Mouse (Mus musculus): ENCODE measurements around the gene Asf1b.
"Not testable (repeated sequence)": the region's sequence is repeated elsewhere in the genome, so short reads cannot be mapped to it uniquely, and the experiment has no call there.

The Asf1b gene

GRCm38 (mm10) chr8:83995973-83996372 lies 40.7 kb downstream of the Asf1b start:
- no peak for DNase-seq (ENCODE audit: extremely low read depth, low read depth)

GRCm38 (mm10) chr8:83996567-83997505 lies 41.5 kb downstream of the Asf1b start:
- DNase-seq (ENCODE audit: extremely low read depth, low read depth), result peak; percentile 65

- DNase-seq (ENCODE audit: extremely low read depth, low read depth), result no peak
These were observed 42.3 kb downstream of the Asf1b start, which contains the start of gene Samd1 for GRCm38 (mm10) chr8:83997511-83998141. Gene Samd1, plus strand, starts transcription at chr8:83997672.

GRCm38 (mm10) chr8:83998231-83999056 lies 43.1 kb downstream of the Asf1b start:
- DNase-seq (ENCODE audit: extremely low read depth, low read depth), result no peak

GRCm38 (mm10) chr8:83999057-83999705 lies 43.9 kb downstream of the Asf1b start:
- DNase-seq (ENCODE audit: extremely low read depth, low read depth), result no peak

- DNase-seq (ENCODE audit: extremely low read depth, low read depth), result no peak
These were observed 44.5 kb downstream of the Asf1b start for GRCm38 (mm10) chr8:83999825-84000224.

GRCm38 (mm10) chr8:84001281-84002000 lies 46.1 kb downstream of the Asf1b start, which contains the start of gene 1700067K01Rik:
Gene 1700067K01Rik, plus strand, starts transcription at chr8:84001502.
- DNase-seq (ENCODE audit: extremely low read depth, low read depth), result no peak

- DNase-seq (ENCODE audit: extremely low read depth, low read depth), result no peak
These were observed 47.8 kb downstream of the Asf1b start for GRCm38 (mm10) chr8:84002957-84003611.

GRCm38 (mm10) chr8:84003612-84004246 lies 48.4 kb downstream of the Asf1b start:
- DNase-seq (ENCODE audit: extremely low read depth, low read depth), result no peak

- peak; percentile 95 for DNase-seq (ENCODE audit: extremely low read depth, low read depth)
These were observed 49.4 kb downstream of the Asf1b start for GRCm38 (mm10) chr8:84004533-84005201.

- not testable (repeated sequence) for DNase-seq (ENCODE audit: extremely low read depth, low read depth)
These were observed 50.2 kb downstream of the Asf1b start for GRCm38 (mm10) chr8:84005502-84005901.

GRCm38 (mm10) chr8:84008362-84008761 lies 53.1 kb downstream of the Asf1b start:
- DNase-seq (ENCODE audit: extremely low read depth, low read depth), result no peak

- DNase-seq (ENCODE audit: extremely low read depth, low read depth), result no peak
These were observed 54.6 kb downstream of the Asf1b start for GRCm38 (mm10) chr8:84009876-84010275.

GRCm38 (mm10) chr8:84010625-84011611 lies 55.6 kb downstream of the Asf1b start:
- no peak for DNase-seq (ENCODE audit: extremely low read depth, low read depth)

GRCm38 (mm10) chr8:84011705-84012498 lies 56.6 kb downstream of the Asf1b start, which contains the start of gene 2210011C24Rik:
Gene 2210011C24Rik, minus strand, starts transcription at chr8:84012171.
- DNase-seq (ENCODE audit: extremely low read depth, low read depth), result no peak

GRCm38 (mm10) chr8:84012499-84013165 lies 57.3 kb downstream of the Asf1b start:
- no peak for DNase-seq (ENCODE audit: extremely low read depth, low read depth)
